Mouse (Mus musculus): ENCODE results near the gene Cyp11a1.
A peak's percentile ranks its signal among the peaks of the same experiment; 100 is the strongest.

Gene Cyp11a1

GRCm38 (mm10) chr9:58009588-58009987 lies 3.4 kb downstream of the Cyp11a1 start:
- peak; percentile 48 to 51 for DNase-seq

GRCm38 (mm10) chr9:58011027-58011426 lies 4.8 kb downstream of the Cyp11a1 start:
- no peak for DNase-seq

GRCm38 (mm10) chr9:58011552-58011951 lies 5.3 kb downstream of the Cyp11a1 start:
- DNase-seq, result no peak

GRCm38 (mm10) chr9:58012486-58012885 lies 6.3 kb downstream of the Cyp11a1 start:
- no peak for DNase-seq

- DNase-seq, result peak; percentile 63 to 68
Measured at GRCm38 (mm10) chr9:58012935-58013334, 6.7 kb downstream of the Cyp11a1 start.

GRCm38 (mm10) chr9:58014393-58015160 lies 8.4 kb downstream of the Cyp11a1 start:
- no peak for DNase-seq

- DNase-seq, result no peak
Measured at GRCm38 (mm10) chr9:58015856-58016255, 9.6 kb downstream of the Cyp11a1 start.

GRCm38 (mm10) chr9:58016962-58017361 lies 10.8 kb downstream of the Cyp11a1 start:
- no peak for DNase-seq

- DNase-seq, result no peak
Measured at GRCm38 (mm10) chr9:58018385-58018784, 12.2 kb downstream of the Cyp11a1 start.

- DNase-seq, result no peak
Measured at GRCm38 (mm10) chr9:58025995-58026394, 19.8 kb downstream of the Cyp11a1 start.

- peak; percentile 58 to 67 for DNase-seq
Measured at GRCm38 (mm10) chr9:58027426-58028180, 21.4 kb downstream of the Cyp11a1 start.

- DNase-seq, result no peak
Measured at GRCm38 (mm10) chr9:58028841-58029240, 22.6 kb downstream of the Cyp11a1 start.

GRCm38 (mm10) chr9:58029635-58030034 lies 23.4 kb downstream of the Cyp11a1 start:
- DNase-seq, result no peak

- peak; percentile 81 to 83 for DNase-seq
Measured at GRCm38 (mm10) chr9:58031895-58032294, 25.7 kb downstream of the Cyp11a1 start.

GRCm38 (mm10) chr9:58035519-58035918 lies 29.3 kb downstream of the Cyp11a1 start:
- peak; percentile 83 to 87 for DNase-seq

GRCm38 (mm10) chr9:58035951-58036698 lies 29.9 kb downstream of the Cyp11a1 start:
- no peak for DNase-seq

GRCm38 (mm10) chr9:58036961-58037360 lies 30.8 kb downstream of the Cyp11a1 start:
- no peak for DNase-seq

- DNase-seq, result peak; percentile 90
Measured at GRCm38 (mm10) chr9:58038500-58039168, 32.4 kb downstream of the Cyp11a1 start.

GRCm38 (mm10) chr9:58040977-58041376 lies 34.8 kb downstream of the Cyp11a1 start:
- DNase-seq, result no peak

GRCm38 (mm10) chr9:58042391-58042790 lies 36.2 kb downstream of the Cyp11a1 start:
- DNase-seq, result no peak

- peak in 1 of 2 experiments; percentile 50 for DNase-seq
Measured at GRCm38 (mm10) chr9:58043496-58044017, 37.3 kb downstream of the Cyp11a1 start.

GRCm38 (mm10) chr9:58044828-58045227 lies 38.6 kb downstream of the Cyp11a1 start:
- DNase-seq, result peak; percentile 69 to 76

Data from cerebellum, postnatal 10 days (tissue).